Mouse (Mus musculus) lung, adult 2 months (tissue): ENCODE results near the gene Lgmn.
A peak's percentile ranks its signal among the peaks of the same experiment; 100 is the strongest.

ENCODE experiments used
- CTCF ChIP-seq: fragments of 200-500 bp; IDR thresholded peaks from 2 replicates; pipeline ENCODE4 v1.5.1; 2011; ENCODE audit warnings: mild to moderate bottlenecking, low read length, control low read depth; ENCODE audit not compliant: insufficient read depth
- POLR2A ChIP-seq: fragments of 200-500 bp; IDR thresholded peaks from 2 replicates; pipeline ENCODE4 v1.6.1; 2011; ENCODE audit warnings: low read depth, mild to moderate bottlenecking, control low read depth, low read length, borderline replicate concordance; ENCODE audit errors: extremely low read depth

- no peak for TF ChIP-seq CTCF
- TF ChIP-seq POLR2A, result peak; percentile 61; the same call in 1 of the 2 replicates
Measured at GRCm38 (mm10) chr12:102439632-102440023, at the start of gene Lgmn.
